Mouse (Mus musculus) activated CD4-positive, CD25-positive, alpha-beta regulatory T cell, adult 4 months (primary cell): ENCODE measurements at regions not wholly inside any gene's neighbourhood (a gene's known extent, or its start where the extent isn't known, plus 50 kb on each side); places are given as distances from the start of the nearest gene placed in this dataset.

Source experiments
- ATAC-seq: one replicate; pipeline ENCODE4 v1.8.0; 2017

DNA sequence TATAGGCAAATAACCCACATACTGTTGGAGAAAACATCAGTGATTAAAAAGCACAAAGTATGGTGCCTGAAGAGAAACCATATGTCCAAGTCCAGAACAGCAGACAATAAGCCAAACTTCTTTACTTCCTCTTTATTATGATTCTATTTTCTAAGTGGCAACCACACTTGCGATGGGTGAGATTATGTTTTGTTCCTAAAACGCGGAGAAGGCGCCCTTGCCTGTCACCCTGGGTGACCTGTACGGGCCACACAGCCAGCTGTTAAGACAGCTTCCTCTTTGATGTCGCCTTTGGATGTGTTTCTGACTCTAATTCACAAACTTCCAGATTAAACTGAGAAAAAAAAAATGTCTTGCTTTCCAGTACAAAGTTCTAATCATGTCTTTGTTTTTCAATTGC, 83.9 kb upstream of the Sgip1 start:
- ATAC-seq, result no peak

DNA sequence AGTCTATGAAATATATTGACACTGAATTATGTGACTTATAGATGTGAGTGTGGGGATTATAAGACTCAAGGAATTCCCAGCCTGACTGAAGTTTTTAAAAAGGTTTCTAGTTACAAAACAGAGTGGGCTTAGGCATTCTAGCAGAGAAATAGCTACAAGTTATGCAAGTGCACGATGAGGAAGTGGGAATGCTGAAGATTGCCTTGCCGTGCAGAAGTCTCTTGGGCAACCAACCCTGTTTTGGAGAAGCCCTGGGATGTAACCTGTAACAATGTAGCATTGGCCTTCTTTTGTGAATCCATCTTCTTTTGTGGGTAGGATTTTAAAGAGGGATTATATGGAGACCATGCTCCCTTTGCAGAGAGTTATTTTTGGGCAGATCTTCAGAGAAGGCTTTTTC, 82.5 kb upstream of the Sgip1 start:
- ATAC-seq, result no peak

DNA sequence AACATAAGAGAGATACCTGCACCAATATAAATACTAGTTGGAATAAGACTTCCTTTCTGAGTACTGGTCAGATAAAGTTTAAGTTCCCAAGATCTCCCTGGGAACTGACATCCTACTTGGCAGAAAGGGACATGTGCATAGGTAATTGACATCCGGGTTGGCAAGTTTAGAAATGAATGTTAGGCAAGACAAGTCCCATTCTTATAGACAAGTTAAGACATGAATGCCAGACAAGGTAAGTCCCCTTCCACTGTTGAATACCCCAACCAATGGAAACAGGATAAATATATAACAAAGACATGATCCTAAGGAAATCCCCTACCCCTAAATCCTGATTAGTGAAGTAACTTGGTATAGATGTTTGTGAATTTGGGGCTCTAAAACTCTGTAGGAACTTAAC, 77.5 kb upstream of the Sgip1 start:
- ATAC-seq, result no peak

DNA sequence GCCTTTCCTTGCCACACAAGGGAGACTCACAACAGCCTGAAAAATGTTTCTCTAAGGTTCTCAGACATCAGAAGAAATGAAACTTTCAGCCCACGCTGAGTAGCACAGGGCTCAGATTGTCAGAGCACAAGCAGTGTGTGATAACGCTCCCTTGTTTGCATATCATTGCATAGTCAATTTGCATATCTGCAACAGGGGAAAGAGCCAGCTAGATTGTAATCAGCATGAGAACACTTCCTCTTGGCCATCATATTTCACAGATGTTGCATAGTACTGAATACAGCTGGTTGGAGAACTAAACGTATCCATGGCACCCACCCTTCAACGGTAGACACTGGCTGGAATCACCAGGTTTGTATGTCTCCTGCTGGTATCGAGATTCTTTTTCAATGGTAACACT, 58.9 kb upstream of the Sgip1 start:
- peak; percentile 92 for ATAC-seq

DNA sequence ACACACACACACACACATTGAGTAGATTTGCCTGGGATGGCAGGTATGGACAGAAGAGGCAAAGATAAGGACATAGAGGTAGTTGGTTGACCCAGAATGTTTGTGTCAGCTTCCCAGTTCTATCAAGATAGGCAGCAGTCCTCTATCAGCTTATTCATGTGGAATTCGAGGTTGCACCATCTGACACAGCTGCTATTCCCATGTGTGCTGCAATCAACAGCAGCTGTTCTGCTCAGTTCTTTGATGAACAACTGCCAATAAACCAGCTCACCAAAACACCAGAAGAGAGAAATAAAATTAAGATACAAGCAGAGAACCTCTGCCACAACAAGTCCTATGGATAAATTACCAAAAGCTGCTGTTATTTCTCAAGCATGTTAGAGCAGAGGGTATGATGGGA, 56.1 kb upstream of the Sgip1 start:
- ATAC-seq, result no peak

DNA sequence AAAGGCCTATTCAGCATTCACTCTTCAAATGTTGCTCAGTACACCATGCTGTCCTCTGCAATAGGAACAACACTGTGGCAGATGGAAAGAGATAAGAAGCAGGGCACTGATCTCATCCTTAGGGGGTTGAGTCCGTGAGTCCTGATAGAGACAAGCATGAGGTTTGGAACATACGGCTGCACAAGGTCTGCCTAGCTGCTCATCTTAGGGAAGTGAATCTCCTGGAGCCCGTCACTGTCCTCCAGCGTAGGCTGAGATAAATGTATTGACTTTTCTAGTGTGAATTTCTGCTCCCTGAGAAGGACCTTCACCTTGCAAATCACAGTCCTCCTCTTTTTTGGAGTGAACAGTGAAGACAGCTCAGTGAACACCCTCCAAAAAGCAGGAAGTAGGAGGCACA, 52.7 kb upstream of the Sgip1 start:
- ATAC-seq, result no peak
